Comparison of ENCODE assay signal across 12 mouse cellular contexts in the genomic region with DNA sequence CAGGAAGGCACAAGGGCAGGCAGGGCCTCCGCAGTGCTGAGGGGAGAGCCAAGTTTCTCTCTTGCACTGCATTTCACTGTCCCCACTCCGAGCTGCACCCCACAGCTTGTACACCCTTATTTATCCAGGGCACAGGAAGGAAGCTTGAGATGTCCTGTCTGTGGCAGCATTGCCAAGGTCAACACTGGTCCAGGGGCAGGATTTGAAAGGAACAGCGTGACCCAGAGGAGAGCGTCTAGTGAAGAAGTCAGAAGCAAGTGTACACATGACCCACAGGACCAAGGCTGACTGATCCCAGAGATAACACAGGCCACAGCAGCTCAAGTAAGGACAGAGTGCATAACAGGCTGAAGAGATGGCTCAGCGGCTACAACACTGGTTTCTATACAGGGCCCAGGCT. TPM values are rescaled to one million over a fixed set of nuclear protein-coding genes. Genes with fewer than 3 reads are reported as not detected.
DNase-seq lines count a peak whose midpoint lies in the region; ATAC-seq and TF ChIP-seq lines count a peak whose summit lies in the region.
"Had no signal": no experiment of that assay in that cellular context is flagged by ENCODE, and none has a peak within 500 bp of the region (broad histone marks: within the 10 kb centered on the region; RNA-seq: fewer than 3 reads in every experiment).

No protein-coding gene starts in this region.

- H3K4me1 ChIP-seq in heart, embryonic 12.5 days (replicated peaks) = peaks cover 30% of the 10 kb centered on the region
- peaks cover 2 to 10% of the 10 kb centered on the region in 2 experiments for H3K4me1 ChIP-seq in heart, embryonic 14.5 days (ENCODE audit: control insufficient read depth in 2 of 2, insufficient read depth in 2 of 2, low read length in 2 of 2)
- no peaks in the 10 kb centered on the region for H3K4me1 ChIP-seq in liver, embryonic 14.5 days (replicated peaks; ENCODE audit: control insufficient read depth in 2 of 2, insufficient read depth in 2 of 2, low read length in 1 of 2)
- H3K4me1 ChIP-seq: midbrain, embryonic 13.5 days had no signal

- intact Hi-C loops in heart, postnatal 25 days (cut with DNase I) = no loop called here
- intact Hi-C loops in left cerebral cortex, postnatal 36 days (cut with DNase I) = no loop called here

- TF ChIP-seq CTCF in liver, embryonic 14.5 days (IDR thresholded peaks at IDR 0.05; ENCODE audit: low read depth) = no peak

- TF ChIP-seq EP300 in liver, embryonic 14.5 days (IDR thresholded peaks at IDR 0.05; ENCODE audit: low read depth) = no peak

- 65% methylated on average over 5 of the region's 5 CpGs for WGBS in heart, embryonic 12.5 days
- 63% methylated on average over 5 of the region's 5 CpGs for WGBS in heart, embryonic 14.5 days
- WGBS in liver, embryonic 14.5 days (ENCODE audit: insufficient replicate concordance) = 52% methylated on average over 5 of the region's 5 CpGs

- no peak overlapping the region for H3K4me3 ChIP-seq in heart, embryonic 12.5 days
- no peak overlapping the region for H3K4me3 ChIP-seq in heart, embryonic 14.5 days (ENCODE audit: control insufficient read depth in 1 of 2, insufficient read depth in 1 of 2, low read depth in 1 of 2, low read length in 2 of 2)
- no peak overlapping the region for H3K4me3 ChIP-seq in liver, embryonic 14.5 days (ENCODE audit: insufficient read depth in 1 of 2, low read depth in 2 of 2, low read length in 2 of 2)
- H3K4me3 ChIP-seq: midbrain, embryonic 13.5 days had no signal

- H3K9me3 ChIP-seq in heart, embryonic 12.5 days (replicated peaks) = peaks cover 7% of the 10 kb centered on the region; the same call in 1 of the 2 replicates
- H3K9me3 ChIP-seq in heart, embryonic 14.5 days (ENCODE audit: control insufficient read depth, low read length) = 0 out of 2 replicates have a peak, but pooled peaks cover 3% of the 10 kb centered on the region
- no peaks in the 10 kb centered on the region for H3K9me3 ChIP-seq in liver, embryonic 14.5 days (ENCODE audit: control insufficient read depth, low read length)

- DNase-seq in heart, postnatal 25 days (ENCODE audit: low spot score) = no peak
- peak; percentile 89 for DNase-seq in 416B (ENCODE audit: low read depth)
- no peak for DNase-seq in liver, embryonic 14.5 days (ENCODE audit: low read depth in 3 of 3, low spot score in 3 of 3)
- DNase-seq in left cerebral cortex, postnatal 36 days (ENCODE audit: low spot score in 2 of 2) = no peak
- DNase-seq in cerebellum, adult 18-20 months = no peak
- DNase-seq: retina, postnatal 1 day had no signal

- H3K27ac ChIP-seq in heart, embryonic 12.5 days (ENCODE audit: poor library complexity, severe bottlenecking) = peak overlapping the region; percentile 50
- peak overlapping the region in 1 of 2 experiments; percentile 56; a peak in 2 of 4 replicates for H3K27ac ChIP-seq in heart, embryonic 14.5 days (replicated peaks in 1 of 2; ENCODE audit: control insufficient read depth in 1 of 2, insufficient read depth in 1 of 2, low read depth in 2 of 2, low read length in 2 of 2)
- no peak overlapping the region for H3K27ac ChIP-seq in liver, embryonic 14.5 days
- H3K27ac ChIP-seq: midbrain, embryonic 13.5 days had no signal

- peaks cover 52% of the 10 kb centered on the region for H3K36me3 ChIP-seq in heart, embryonic 12.5 days
- peaks cover 47% of the 10 kb centered on the region for H3K36me3 ChIP-seq in heart, embryonic 14.5 days (ENCODE audit: control insufficient read depth, insufficient read depth, low read length)
- H3K36me3 ChIP-seq in liver, embryonic 14.5 days (replicated peaks; ENCODE audit: control insufficient read depth, insufficient read depth, low read depth) = peaks cover 8% of the 10 kb centered on the region

- H3K9ac ChIP-seq in heart, embryonic 12.5 days = no peak overlapping the region
- no peak overlapping the region for H3K9ac ChIP-seq in heart, embryonic 14.5 days (ENCODE audit: low read length)
- H3K9ac ChIP-seq in liver, embryonic 14.5 days (replicated peaks) = no peak overlapping the region
- H3K9ac ChIP-seq: midbrain, embryonic 13.5 days had no signal

- H3K27me3 ChIP-seq in heart, embryonic 12.5 days (replicated peaks) = no peaks in the 10 kb centered on the region
- H3K27me3 ChIP-seq in heart, embryonic 14.5 days (ENCODE audit: control insufficient read depth, insufficient read depth, low read length) = no peaks in the 10 kb centered on the region
- H3K27me3 ChIP-seq in liver, embryonic 14.5 days (ENCODE audit: control insufficient read depth, insufficient read depth, low read length) = no peaks in the 10 kb centered on the region
- H3K27me3 ChIP-seq: CH12.LX; midbrain, embryonic 13.5 days had no signal

- ATAC-seq in heart, embryonic 12.5 days (ENCODE audit: insufficient number of reproducible peaks, low FRiP score) = peak; percentile 60
- peak; percentile 55; the same call in 1 of the 2 replicates for ATAC-seq in heart, embryonic 14.5 days (ENCODE audit: insufficient number of reproducible peaks, insufficient read depth, low FRiP score, low read depth)
- peak; percentile 24; the same call in 1 of the 2 replicates for ATAC-seq in liver, embryonic 14.5 days (ENCODE audit: insufficient read depth)
- ATAC-seq in cerebellum, adult (ENCODE audit: insufficient number of reproducible peaks, low FRiP score, low TSS enrichment) = no peak
- ATAC-seq: forebrain, embryonic 14.5 days; midbrain, embryonic 13.5 days had no signal

- H3K4me2 ChIP-seq in heart, embryonic 12.5 days = no peak overlapping the region
- H3K4me2 ChIP-seq in heart, embryonic 14.5 days (ENCODE audit: low read length) = no peak overlapping the region
- no peak overlapping the region for H3K4me2 ChIP-seq in liver, embryonic 14.5 days (ENCODE audit: low read depth)
- H3K4me2 ChIP-seq: midbrain, embryonic 13.5 days had no signal

RNA-seq across cellular contexts. Expression of gene Lrp5, which starts 32.3 kb away (rescaled TPM):
- polyA plus RNA-seq in heart, embryonic 12.5 days (2016; fragmentation: Nextera tagmentation; extraction: Ambion mirVana) = 3.3 and 4.2 TPM in 2 replicates
- 10 to 100 TPM; 49.8 to 52.1 TPM for total RNA-seq in heart, postnatal 25 days (2021)
- 4.1 and 5.0 TPM in 2 replicates for polyA plus RNA-seq in heart, embryonic 14.5 days (2014; fragmentation: Nextera tagmentation; extraction: Ambion mirVana)
- 6.8 and 7.4 TPM in 2 replicates for polyA plus RNA-seq in liver, embryonic 14.5 days (2012; rRNA removed)
- polyA plus RNA-seq in liver, embryonic 14.5 days (2014; fragmentation: Nextera tagmentation; extraction: Ambion mirVana) = 2.2 and 2.3 TPM in 2 replicates
- 1 to 10 TPM; 9.1 to 9.2 TPM for total RNA-seq in left cerebral cortex, postnatal 36 days (2021)

RNA-seq across cellular contexts. Expression of gene 1810055G02Rik, which starts 54.0 kb away (rescaled TPM):
- 25.7 and 26.7 TPM in 2 replicates for polyA plus RNA-seq in heart, embryonic 12.5 days (2016; fragmentation: Nextera tagmentation; extraction: Ambion mirVana)
- 1 to 10 TPM; 7.9 to 8.3 TPM for total RNA-seq in heart, postnatal 25 days (2021)
- 18.0 and 18.2 TPM in 2 replicates for polyA plus RNA-seq in heart, embryonic 14.5 days (2014; fragmentation: Nextera tagmentation; extraction: Ambion mirVana)
- 10.8 and 12.1 TPM in 2 replicates for polyA plus RNA-seq in liver, embryonic 14.5 days (2012; rRNA removed)
- 10.8 and 11.0 TPM in 2 replicates for polyA plus RNA-seq in liver, embryonic 14.5 days (2014; fragmentation: Nextera tagmentation; extraction: Ambion mirVana)
- 10 to 100 TPM; 32.7 to 33.5 TPM for total RNA-seq in left cerebral cortex, postnatal 36 days (2021)
